Mouse (Mus musculus): ENCODE data around the gene Ubtd1. TPM values are rescaled to one million over a fixed set of nuclear protein-coding genes. Genes with fewer than 3 reads are reported as not detected.

Ubtd1 gene
- polyA plus RNA-seq, 1 experiment: 73.0 TPM

DNA sequence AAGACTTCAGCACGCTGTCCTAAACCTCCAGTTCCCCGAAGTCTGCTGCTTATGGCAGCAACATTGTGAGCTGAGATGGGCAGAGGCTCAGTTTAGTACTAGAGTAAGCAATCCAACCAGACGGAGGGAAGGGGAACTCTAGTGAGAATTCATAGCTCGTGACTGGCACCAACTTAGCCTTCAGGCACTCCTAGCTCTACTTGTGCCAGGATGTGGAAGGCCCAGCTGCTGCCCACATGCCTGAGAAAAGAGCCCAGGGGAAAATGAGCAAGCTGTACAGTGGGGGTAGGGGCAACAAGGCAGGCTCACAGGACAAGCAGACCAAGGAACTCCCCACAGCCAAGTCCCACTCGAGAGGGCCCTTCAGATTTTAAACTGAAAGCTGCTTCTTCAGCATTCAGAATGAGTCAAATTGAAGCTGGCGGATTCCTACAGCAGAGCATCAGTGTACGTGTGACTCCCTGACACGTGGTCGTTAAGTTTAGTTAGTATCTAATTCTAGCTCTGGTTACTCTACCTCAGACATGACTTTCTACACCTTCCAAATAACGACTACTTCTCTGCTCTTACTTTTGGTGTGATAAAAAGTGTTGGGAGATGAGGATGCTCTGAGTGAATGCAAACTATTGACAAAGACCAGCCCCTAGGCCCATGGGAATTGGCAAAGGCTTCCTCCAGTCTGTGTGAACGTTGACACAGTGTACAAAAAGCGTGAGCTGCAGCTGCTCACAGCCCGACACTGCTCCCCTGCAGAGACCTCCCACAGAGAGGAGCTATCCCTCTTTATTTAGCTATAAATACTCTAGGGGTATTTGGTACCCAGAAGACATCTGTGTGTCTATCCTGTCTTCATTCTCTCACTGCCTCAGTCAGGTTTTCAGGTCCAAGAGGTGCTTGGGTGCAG is 7.4 kb upstream of the Ubtd1 start:
- TF ChIP-seq USF1 (IDR thresholded peaks at IDR 0.05; ENCODE audit: low read depth): no peak
- TF ChIP-seq MAX (IDR thresholded peaks at IDR 0.05): no peak
- no peak for TF ChIP-seq CEBPB (IDR thresholded peaks at IDR 0.05; ENCODE audit: low read depth)
- no peak for TF ChIP-seq MYOG (IDR thresholded peaks at IDR 0.05; ENCODE audit: control insufficient read depth, extremely low read depth, insufficient read length)
- no peak for TF ChIP-seq FOSL1 (IDR thresholded peaks at IDR 0.05; ENCODE audit: insufficient read depth, low read length, poor library complexity, severe bottlenecking)
- Histone ChIP-seq H3K36me3 (ENCODE audit: control insufficient read depth, insufficient read depth) (peaks cover 4% of the 10 kb centered on the region), H3K27me3 (ENCODE audit: control insufficient read depth, insufficient read depth, insufficient read length) (no peaks in the 10 kb centered on the region), H3K79me3 (ENCODE audit: low read depth) (peaks cover 74% of the 10 kb centered on the region), H3K79me2 (ENCODE audit: control insufficient read depth, insufficient read depth) (peaks cover 100% of the 10 kb centered on the region), H3K4me3 (ENCODE audit: insufficient read depth, poor library complexity, severe bottlenecking) (no peak overlapping the region), H3ac (ENCODE audit: control insufficient read depth, insufficient read length, low read depth) (no peak overlapping the region)

GRCm38 (mm10) chr19:41980422-41980818 is 1.1 kb upstream of the Ubtd1 start:
- H3K4me3 ChIP-seq (ENCODE audit: insufficient read depth, poor library complexity, severe bottlenecking): peak overlapping the region; percentile 82
- no peaks in the 10 kb centered on the region for H3K27me3 ChIP-seq (ENCODE audit: control insufficient read depth, insufficient read depth, insufficient read length)
- H3K79me2 ChIP-seq (ENCODE audit: control insufficient read depth, insufficient read depth): peaks cover 95% of the 10 kb centered on the region
- H3K79me3 ChIP-seq (ENCODE audit: low read depth): peaks cover 74% of the 10 kb centered on the region
- H3ac ChIP-seq (ENCODE audit: control insufficient read depth, insufficient read length, low read depth): peak overlapping the region; percentile 91
- no peak for TF ChIP-seq USF1 (IDR thresholded peaks at IDR 0.05; ENCODE audit: low read depth)
- no peak for TF ChIP-seq CEBPB (IDR thresholded peaks at IDR 0.05; ENCODE audit: low read depth)
- no peak for TF ChIP-seq MYOG (IDR thresholded peaks at IDR 0.05; ENCODE audit: control insufficient read depth, extremely low read depth, insufficient read length)
- no peak for TF ChIP-seq FOSL1 (IDR thresholded peaks at IDR 0.05; ENCODE audit: insufficient read depth, low read length, poor library complexity, severe bottlenecking)
- H3K36me3 ChIP-seq (ENCODE audit: control insufficient read depth, insufficient read depth): peaks cover 3% of the 10 kb centered on the region

GRCm38 (mm10) chr19:41980819-41981594 is 556 bp upstream of the Ubtd1 start, which contains the start of gene Mms19:
Gene Mms19, minus strand, starts transcription at chr19:41981157.
- H3K27me3 ChIP-seq (ENCODE audit: control insufficient read depth, insufficient read depth, insufficient read length): no peaks in the 10 kb centered on the region
- peak within 1 kb of the TSS; percentile 82 for H3K4me3 ChIP-seq (ENCODE audit: insufficient read depth, poor library complexity, severe bottlenecking)
- peak within 1 kb of the TSS; percentile 91 for H3ac ChIP-seq (ENCODE audit: control insufficient read depth, insufficient read length, low read depth)
- H3K79me3 ChIP-seq (ENCODE audit: low read depth): peaks cover 76% of the 10 kb centered on the region
- H3K36me3 ChIP-seq (ENCODE audit: control insufficient read depth, insufficient read depth): peaks cover 9% of the 10 kb centered on the region
- no peak for TF ChIP-seq MYOG (IDR thresholded peaks at IDR 0.05; ENCODE audit: control insufficient read depth, extremely low read depth, insufficient read length)
- no peak for TF ChIP-seq CTCF (IDR thresholded peaks at IDR 0.05; ENCODE audit: control insufficient read depth, insufficient read depth, insufficient read length)
- TF ChIP-seq MAX (IDR thresholded peaks at IDR 0.05): peak; percentile 40
- peak; percentile 93 for TF ChIP-seq USF1 (IDR thresholded peaks at IDR 0.05; ENCODE audit: low read depth)
- no peak for TF ChIP-seq CEBPB (IDR thresholded peaks at IDR 0.05; ENCODE audit: low read depth)
- no peak for TF ChIP-seq FOSL1 (IDR thresholded peaks at IDR 0.05; ENCODE audit: insufficient read depth, low read length, poor library complexity, severe bottlenecking)
- no peak for TF ChIP-seq MYOD1 (IDR thresholded peaks at IDR 0.05; ENCODE audit: control insufficient read depth, insufficient read length, low read depth)
- peaks cover 95% of the 10 kb centered on the region for H3K79me2 ChIP-seq (ENCODE audit: control insufficient read depth, insufficient read depth)

GRCm38 (mm10) chr19:41981931-41982790 is 598 bp downstream of the Ubtd1 start:
- Histone ChIP-seq H3K27me3 (ENCODE audit: control insufficient read depth, insufficient read depth, insufficient read length) (no peaks in the 10 kb centered on the region), H3K4me3 (ENCODE audit: insufficient read depth, poor library complexity, severe bottlenecking) (peak overlapping the region; percentile 82), H3ac (ENCODE audit: control insufficient read depth, insufficient read length, low read depth) (peak overlapping the region; percentile 83), H3K79me3 (ENCODE audit: low read depth) (peaks cover 78% of the 10 kb centered on the region), H3K36me3 (ENCODE audit: control insufficient read depth, insufficient read depth) (peaks cover 13% of the 10 kb centered on the region), H3K79me2 (ENCODE audit: control insufficient read depth, insufficient read depth) (peaks cover 95% of the 10 kb centered on the region)
- TF ChIP-seq MAX (IDR thresholded peaks at IDR 0.05) (no peak), MYOG (IDR thresholded peaks at IDR 0.05; ENCODE audit: control insufficient read depth, extremely low read depth, insufficient read length) (no peak), USF1 (IDR thresholded peaks at IDR 0.05; ENCODE audit: low read depth) (no peak), FOSL1 (IDR thresholded peaks at IDR 0.05; ENCODE audit: insufficient read depth, low read length, poor library complexity, severe bottlenecking) (no peak), MYOD1 (IDR thresholded peaks at IDR 0.05; ENCODE audit: control insufficient read depth, insufficient read length, low read depth) (no peak), CEBPB (IDR thresholded peaks at IDR 0.05; ENCODE audit: low read depth) (no peak), CTCF (IDR thresholded peaks at IDR 0.05; ENCODE audit: control insufficient read depth, insufficient read depth, insufficient read length) (no peak)

DNA sequence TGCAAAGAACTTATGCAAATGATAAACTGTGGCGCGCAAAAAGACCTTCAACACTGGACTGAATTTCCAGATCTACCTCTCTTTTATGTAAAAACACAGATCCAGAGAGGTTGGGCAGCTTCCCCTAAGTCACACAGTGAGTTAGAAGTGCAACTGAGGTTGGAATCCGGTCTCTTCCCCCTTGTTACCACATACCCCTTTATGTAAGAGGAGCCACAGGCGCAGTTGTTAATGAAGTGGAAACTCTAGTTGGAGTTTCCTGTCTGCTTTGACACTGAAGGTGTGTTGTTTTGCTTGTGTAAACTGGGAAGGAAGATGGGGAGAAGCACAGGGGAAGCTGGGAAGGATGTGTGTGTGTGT is 1.2 kb downstream of the Ubtd1 start:
- Histone ChIP-seq H3K4me3 (ENCODE audit: insufficient read depth, poor library complexity, severe bottlenecking) (peak overlapping the region; percentile 82), H3K79me3 (ENCODE audit: low read depth) (peaks cover 78% of the 10 kb centered on the region), H3K36me3 (ENCODE audit: control insufficient read depth, insufficient read depth) (peaks cover 14% of the 10 kb centered on the region), H3K79me2 (ENCODE audit: control insufficient read depth, insufficient read depth) (peaks cover 95% of the 10 kb centered on the region), H3ac (ENCODE audit: control insufficient read depth, insufficient read length, low read depth) (peak overlapping the region; percentile 83), H3K27me3 (ENCODE audit: control insufficient read depth, insufficient read depth, insufficient read length) (no peaks in the 10 kb centered on the region)
- TF ChIP-seq CEBPB (IDR thresholded peaks at IDR 0.05; ENCODE audit: low read depth) (peak; percentile 2), FOSL1 (IDR thresholded peaks at IDR 0.05; ENCODE audit: insufficient read depth, low read length, poor library complexity, severe bottlenecking) (no peak), USF1 (IDR thresholded peaks at IDR 0.05; ENCODE audit: low read depth) (no peak), MAX (IDR thresholded peaks at IDR 0.05) (no peak)

Data from C2C12 (cell line).